Mouse (Mus musculus) stomach, postnatal 0 days (tissue): ENCODE results near the gene Ecel1. TPM values are rescaled to one million over a fixed set of nuclear protein-coding genes. Genes with fewer than 3 reads are reported as not detected.
A peak's percentile ranks its signal among the peaks of the same experiment; 100 is the strongest.

Experiments
- ATAC-seq: fragments of 200-750 bp; cut with Nextera tagmentation; 2 replicates; pipeline ENCODE4 v1.8.0; 2017; ENCODE audit not compliant: low FRiP score, low TSS enrichment
- DNase-seq: peaks from one replicate; pipeline ENCODE4 v3.0.0-alpha.2; 2016; ENCODE audit warnings: low spot score
- H3K27ac ChIP-seq: fragments of 300-500 bp; sonication (generic); replicated peaks from 2 replicates; pipeline ENCODE4 v1.5.1; 2014; ENCODE audit warnings: mild to moderate bottlenecking, control low read depth
- H3K27me3 ChIP-seq: fragments of 300-500 bp; sonication (generic); 2 replicates; pipeline ENCODE4 v1.6.1; 2014; ENCODE audit warnings: low read length; ENCODE audit not compliant: control insufficient read depth, insufficient read depth
- H3K36me3 ChIP-seq: fragments of 300-500 bp; sonication (generic); 2 replicates; pipeline ENCODE4 v1.6.1; 2014; ENCODE audit warnings: low read length, mixed read lengths; ENCODE audit not compliant: control insufficient read depth, insufficient read depth
- H3K4me1 ChIP-seq: fragments of 300-500 bp; sonication (generic); replicated peaks from 2 replicates; pipeline ENCODE4 v1.6.1; 2014; ENCODE audit warnings: antibody characterized with exemption; ENCODE audit not compliant: control insufficient read depth, insufficient read depth
- H3K4me2 ChIP-seq: fragments of 300-500 bp; sonication (generic); replicated peaks from 2 replicates; pipeline ENCODE4 v1.6.1; 2014; ENCODE audit warnings: low read depth, mild to moderate bottlenecking, control low read depth, moderate library complexity
- H3K4me3 ChIP-seq: fragments of 300-500 bp; sonication (generic); 2 replicates; pipeline ENCODE4 v1.5.1; 2014; ENCODE audit warnings: low read depth, low read length, control low read depth
- H3K9ac ChIP-seq: fragments of 300-500 bp; sonication (generic); 2 replicates; pipeline ENCODE4 v1.6.1; 2014; ENCODE audit warnings: mild to moderate bottlenecking, low read length, control low read depth, mixed read lengths
- H3K9me3 ChIP-seq: fragments of 300-500 bp; sonication (generic); 2 replicates; pipeline ENCODE4 v1.6.1; 2016; ENCODE audit warnings: low read length; ENCODE audit not compliant: control insufficient read depth
- CTCF ChIP-seq: IDR thresholded peaks from 2 replicates; pipeline ENCODE4 v1.5.1; 2016; ENCODE audit warnings: antibody characterized with exemption, low read depth, mild to moderate bottlenecking, moderate library complexity
- EP300 ChIP-seq: optimal IDR thresholded peaks from 2 replicates; pipeline ENCODE3; 2016; ENCODE audit warnings: antibody characterized with exemption
- WGBS: fragments of 180-500 bp; shearing (Covaris S2); extraction: QIAGEN DNeasy Blood & Tissue Kit; methylation state at CpG from one replicate; pipeline ENCODE4 v1.1.7; 2014; 5-methylcytosine and 5-hydroxymethylcytosine counted together
- polyA plus RNA-seq: library from polyadenylated mRNA; unstranded; fragments of >200 nt; fragmentation: Nextera tagmentation; extraction: Ambion mirVana; gene quantifications from 2 replicates; pipeline ENCODE4 v1.2.1, GENCODE M21; 2015

Gene Ecel1
- polyA plus RNA-seq, 1 experiment from 2014 or later: 2.2 TPM

GRCm38 (mm10) chr1:87200811-87201210, 44.5 kb upstream of the Ecel1 start:
- no peak for TF ChIP-seq CTCF
- no peak for TF ChIP-seq EP300
- Histone ChIP-seq H3K9me3 (no peaks in the 10 kb centered on the region), H3K4me3 (no peak overlapping the region), H3K9ac (no peak overlapping the region), H3K36me3 (no peaks in the 10 kb centered on the region), H3K4me1 (no peaks in the 10 kb centered on the region), H3K27ac (no peak overlapping the region), H3K27me3 (no peaks in the 10 kb centered on the region), H3K4me2 (no peak overlapping the region)
- WGBS: 56% methylated on average over 2 of the region's 2 CpGs
- no peak for DNase-seq
- no peak for ATAC-seq

DNA sequence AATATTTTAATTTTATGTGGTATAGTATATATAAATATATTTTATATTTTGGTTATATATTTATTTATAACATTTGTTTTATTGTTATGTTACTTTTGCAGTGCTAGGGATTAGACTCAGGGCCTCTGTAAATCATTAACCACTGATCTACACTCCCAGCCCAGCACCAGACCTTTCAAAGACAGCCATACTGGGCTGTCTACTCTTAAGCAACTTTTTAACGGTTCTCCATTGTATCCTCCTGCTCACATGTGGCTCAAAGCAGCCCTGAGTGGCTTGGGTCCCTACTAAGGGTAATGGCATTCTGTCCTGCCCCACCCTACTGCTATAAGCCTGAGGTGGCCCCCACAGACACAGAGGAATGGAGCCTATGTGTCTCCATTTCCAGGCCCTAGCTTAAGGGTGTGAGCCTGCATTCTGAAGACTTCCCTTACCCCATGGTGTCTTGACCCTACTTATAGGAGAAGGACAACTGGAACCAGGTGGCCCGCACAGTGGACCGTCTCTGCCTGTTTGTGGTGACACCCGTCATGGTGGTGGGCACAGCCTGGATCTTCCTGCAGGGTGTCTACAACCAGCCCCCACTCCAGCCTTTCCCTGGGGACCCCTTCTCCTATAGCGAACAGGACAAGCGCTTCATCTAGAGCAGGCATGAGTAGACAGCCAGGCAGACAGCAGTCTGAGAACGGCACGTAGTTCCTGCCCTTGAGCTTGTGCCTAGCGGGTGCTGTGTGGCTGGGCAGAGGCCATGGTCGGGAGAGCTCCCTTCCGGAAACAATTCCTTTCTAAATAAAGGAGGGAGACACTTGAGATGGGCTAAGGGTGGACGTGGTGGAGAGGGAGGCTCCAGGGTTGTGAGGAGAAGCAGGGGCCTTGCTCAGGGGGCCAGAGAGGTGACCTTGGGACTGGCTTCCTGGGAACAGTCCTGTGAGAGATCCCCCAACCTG, 42.1 kb upstream of the Ecel1 start:
- H3K27me3 ChIP-seq: no peaks in the 10 kb centered on the region
- H3K9me3 ChIP-seq: no peaks in the 10 kb centered on the region
- H3K36me3 ChIP-seq: no peaks in the 10 kb centered on the region
- no peak overlapping the region for H3K4me2 ChIP-seq
- no peak overlapping the region for H3K4me3 ChIP-seq
- no peaks in the 10 kb centered on the region for H3K4me1 ChIP-seq
- WGBS: 73% methylated on average over 12 of the region's 12 CpGs
- TF ChIP-seq CTCF (no peak), EP300 (no peak)
- no peak for ATAC-seq
- H3K9ac ChIP-seq: no peak overlapping the region
- H3K27ac ChIP-seq: no peak overlapping the region
- no peak for DNase-seq

- Histone ChIP-seq H3K4me2 (no peak overlapping the region), H3K27ac (no peak overlapping the region), H3K27me3 (no peaks in the 10 kb centered on the region), H3K36me3 (no peaks in the 10 kb centered on the region), H3K9me3 (no peaks in the 10 kb centered on the region), H3K4me3 (no peak overlapping the region), H3K4me1 (no peaks in the 10 kb centered on the region), H3K9ac (no peak overlapping the region)
- WGBS: 69% methylated on average over 9 of the region's 9 CpGs
- DNase-seq (no peak), ATAC-seq (no peak)
- TF ChIP-seq EP300: no peak
- no peak for TF ChIP-seq CTCF
Measured at GRCm38 (mm10) chr1:87197296-87197695, 41.0 kb upstream of the Ecel1 start.

- Histone ChIP-seq H3K36me3 (no peaks in the 10 kb centered on the region), H3K27me3 (peaks cover 9% of the 10 kb centered on the region; the same call in 1 of the 2 replicates), H3K4me3 (no peak within 1 kb of the TSS), H3K4me1 (no peaks in the 10 kb centered on the region), H3K27ac (no peak within 1 kb of the TSS), H3K9me3 (no peaks in the 10 kb centered on the region), H3K9ac (no peak within 1 kb of the TSS), H3K4me2 (no peak within 1 kb of the TSS)
- DNase-seq: no peak
- WGBS: 31% methylated on average over 4 of the region's 4 CpGs
- TF ChIP-seq CTCF (no peak), EP300 (no peak)
- ATAC-seq: no peak
Measured at GRCm38 (mm10) chr1:87190429-87190828, 34.1 kb upstream of the Ecel1 start, which contains the start of gene Chrnd. Chrnd (plus strand) TSS chr1:87190607.

DNA sequence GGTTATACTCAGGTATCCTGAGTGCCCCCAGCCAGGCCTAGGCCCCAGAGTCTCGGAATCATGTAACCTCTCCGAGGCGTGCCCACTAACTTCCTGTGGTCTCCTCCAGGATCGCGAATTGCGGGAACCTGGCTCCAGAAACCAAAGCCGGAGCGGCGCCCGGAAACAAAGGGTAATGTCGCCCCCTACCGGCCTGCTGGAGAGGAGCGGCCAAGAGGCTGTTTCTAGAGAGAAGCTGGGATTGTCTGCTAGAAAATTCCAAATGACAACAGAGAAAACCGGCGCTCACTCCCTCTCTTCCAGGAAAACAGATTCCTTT, 30.7 kb upstream of the Ecel1 start:
- DNase-seq: peak; percentile 81
- H3K27ac ChIP-seq: no peak overlapping the region
- TF ChIP-seq CTCF (peak; percentile 94), EP300 (no peak)
- no peaks in the 10 kb centered on the region for H3K4me1 ChIP-seq
- no peaks in the 10 kb centered on the region for H3K36me3 ChIP-seq
- H3K4me2 ChIP-seq: peak overlapping the region; percentile 94
- H3K4me3 ChIP-seq: peak overlapping the region; percentile 52
- H3K27me3 ChIP-seq: peaks cover 11% of the 10 kb centered on the region; the same call in 1 of the 2 replicates
- ATAC-seq: peak; percentile 18; the same call in 1 of the 2 replicates
- no peaks in the 10 kb centered on the region for H3K9me3 ChIP-seq
- H3K9ac ChIP-seq: peak overlapping the region; percentile 61
- 1% methylated on average over 15 of the region's 15 CpGs for WGBS
